Mouse (Mus musculus): ENCODE measurements around the gene Gfra1. TPM values are rescaled to one million over a fixed set of nuclear protein-coding genes. Genes with fewer than 3 reads are reported as not detected.

The Gfra1 gene
- polyA plus RNA-seq, 1 experiment from 2014 or later, result 17.3 TPM

GRCm38 (mm10) chr19:58199679-58200078 lies 256.0 kb downstream of the Gfra1 start:
- H3K36me3 ChIP-seq (ENCODE audit: control insufficient read depth, insufficient read depth), result no peaks in the 10 kb centered on the region
- H3K9me3 ChIP-seq (ENCODE audit: control insufficient read depth, low read length), result no peaks in the 10 kb centered on the region
- ATAC-seq, result no peak
- H3K4me3 ChIP-seq (replicated peaks; ENCODE audit: low read length), result no peak overlapping the region
- H3K9ac ChIP-seq (replicated peaks; ENCODE audit: low read depth, low read length), result no peak overlapping the region
- 61% methylated on average over 5 of the region's 5 CpGs for WGBS
- no peak overlapping the region for H3K27ac ChIP-seq (ENCODE audit: low read length)
- no peak overlapping the region for H3K4me2 ChIP-seq (ENCODE audit: low read length)
- H3K27me3 ChIP-seq (replicated peaks; ENCODE audit: control insufficient read depth, insufficient read depth, low read length), result no peaks in the 10 kb centered on the region
- H3K4me1 ChIP-seq (replicated peaks; ENCODE audit: control insufficient read depth, insufficient read depth, low read length), result peaks cover 5% of the 10 kb centered on the region

GRCm38 (mm10) chr19:58193733-58194456 lies 261.8 kb downstream of the Gfra1 start:
- H3K4me3 ChIP-seq (replicated peaks; ENCODE audit: low read length), result no peak overlapping the region
- no peaks in the 10 kb centered on the region for H3K9me3 ChIP-seq (ENCODE audit: control insufficient read depth, low read length)
- no peaks in the 10 kb centered on the region for H3K4me1 ChIP-seq (replicated peaks; ENCODE audit: control insufficient read depth, insufficient read depth, low read length)
- H3K27ac ChIP-seq (ENCODE audit: low read length), result no peak overlapping the region
- no peaks in the 10 kb centered on the region for H3K27me3 ChIP-seq (replicated peaks; ENCODE audit: control insufficient read depth, insufficient read depth, low read length)
- H3K9ac ChIP-seq (replicated peaks; ENCODE audit: low read depth, low read length), result no peak overlapping the region
- H3K36me3 ChIP-seq (ENCODE audit: control insufficient read depth, insufficient read depth), result no peaks in the 10 kb centered on the region
- ATAC-seq, result no peak
- 80% methylated on average over 7 of the region's 7 CpGs for WGBS
- no peak overlapping the region for H3K4me2 ChIP-seq (ENCODE audit: low read length)

GRCm38 (mm10) chr19:58190947-58191346 lies 264.8 kb downstream of the Gfra1 start:
- ATAC-seq, result no peak
- Histone ChIP-seq H3K4me2 (ENCODE audit: low read length) (no peak overlapping the region), H3K9me3 (ENCODE audit: control insufficient read depth, low read length) (no peaks in the 10 kb centered on the region), H3K27me3 (replicated peaks; ENCODE audit: control insufficient read depth, insufficient read depth, low read length) (no peaks in the 10 kb centered on the region), H3K4me1 (replicated peaks; ENCODE audit: control insufficient read depth, insufficient read depth, low read length) (peaks cover 4% of the 10 kb centered on the region), H3K9ac (replicated peaks; ENCODE audit: low read depth, low read length) (no peak overlapping the region), H3K27ac (ENCODE audit: low read length) (no peak overlapping the region), H3K36me3 (ENCODE audit: control insufficient read depth, insufficient read depth) (no peaks in the 10 kb centered on the region), H3K4me3 (replicated peaks; ENCODE audit: low read length) (no peak overlapping the region)
- WGBS, result 79% methylated on average over 2 of the region's 2 CpGs

- Histone ChIP-seq H3K36me3 (ENCODE audit: control insufficient read depth, insufficient read depth) (no peaks in the 10 kb centered on the region), H3K9me3 (ENCODE audit: control insufficient read depth, low read length) (no peaks in the 10 kb centered on the region), H3K4me2 (ENCODE audit: low read length) (no peak overlapping the region), H3K4me3 (replicated peaks; ENCODE audit: low read length) (no peak overlapping the region), H3K27me3 (replicated peaks; ENCODE audit: control insufficient read depth, insufficient read depth, low read length) (no peaks in the 10 kb centered on the region), H3K27ac (ENCODE audit: low read length) (no peak overlapping the region), H3K9ac (replicated peaks; ENCODE audit: low read depth, low read length) (no peak overlapping the region), H3K4me1 (replicated peaks; ENCODE audit: control insufficient read depth, insufficient read depth, low read length) (peaks cover 4% of the 10 kb centered on the region)
- peak; percentile 83 for ATAC-seq
- WGBS, result 37% methylated on average over 4 of the region's 4 CpGs
These were observed 269.2 kb downstream of the Gfra1 start for GRCm38 (mm10) chr19:58186558-58186957.

Other genes with a start within 250 kb of the Gfra1 start
- gene Ccdc172, start 56.1 kb upstream of the Gfra1 start, polyA plus RNA-seq (2015; fragmentation: Nextera tagmentation; extraction: Ambion mirVana), result not detected in 2 replicates
- gene Pnlip, start 196.6 kb upstream of the Gfra1 start, polyA plus RNA-seq (2015; fragmentation: Nextera tagmentation; extraction: Ambion mirVana), result 0.46 and 0.65 TPM in 2 replicates